Mouse (Mus musculus) neutrophil, adult 5-6 weeks (primary cell): ENCODE data around the gene Irs3. TPM values are rescaled to one million over a fixed set of nuclear protein-coding genes. Genes with fewer than 3 reads are reported as not detected.

Experiments used
- ATAC-seq: fragments of 151-379, 151-347 bp; 2 replicates; pipeline ENCODE4 v1.8.0; 2017; ENCODE audit warnings: mild to moderate bottlenecking, moderate TSS enrichment; ENCODE audit not compliant: insufficient number of reproducible peaks, poor library complexity, low FRiP score, severe bottlenecking; ENCODE audit errors: extremely low read depth
- total RNA-seq: library from RNA; stranded (forward); fragments of 200-1000 nt; gene quantifications from 2 replicates; pipeline ENCODE4 v1.2.3, GENCODE M21; 2017

The Irs3 gene
- 0.47 and 0.61 TPM in 2 replicates for total RNA-seq

- no peak for ATAC-seq
Measured at GRCm38 (mm10) chr5:137645652-137646091, at the start of gene Irs3. TSS of gene Irs3 (minus strand) at chr5:137645714.

- no peak for ATAC-seq
Measured at GRCm38 (mm10) chr5:137694796-137695195, 49.3 kb upstream of the Irs3 start.

GRCm38 (mm10) chr5:137691881-137692280 is 46.4 kb upstream of the Irs3 start:
- ATAC-seq, result no peak

- ATAC-seq, result no peak
Measured at GRCm38 (mm10) chr5:137690531-137690930, 45.0 kb upstream of the Irs3 start.

GRCm38 (mm10) chr5:137689974-137690373 is 44.5 kb upstream of the Irs3 start:
- ATAC-seq, result no peak

- no peak for ATAC-seq
Measured at GRCm38 (mm10) chr5:137686127-137686790, 40.7 kb upstream of the Irs3 start.

- no peak for ATAC-seq
Measured at GRCm38 (mm10) chr5:137685653-137686052, 40.1 kb upstream of the Irs3 start.

GRCm38 (mm10) chr5:137684294-137685123 is 39.0 kb upstream of the Irs3 start, which contains the start of gene Agfg2:
TSS of gene Agfg2 (minus strand) at chr5:137684726.
- ATAC-seq, result peak; percentile 94

- no peak for ATAC-seq
Measured at GRCm38 (mm10) chr5:137683388-137684293, 38.1 kb upstream of the Irs3 start.

GRCm38 (mm10) chr5:137682526-137682925 is 37.0 kb upstream of the Irs3 start:
- no peak for ATAC-seq

GRCm38 (mm10) chr5:137679726-137680125 is 34.2 kb upstream of the Irs3 start:
- ATAC-seq, result no peak

- ATAC-seq, result no peak
Measured at GRCm38 (mm10) chr5:137678736-137679135, 33.2 kb upstream of the Irs3 start.

- no peak for ATAC-seq
Measured at GRCm38 (mm10) chr5:137677859-137678258, 32.3 kb upstream of the Irs3 start.

GRCm38 (mm10) chr5:137674786-137675185 is 29.3 kb upstream of the Irs3 start:
- no peak for ATAC-seq

- no peak for ATAC-seq
Measured at GRCm38 (mm10) chr5:137673015-137673414, 27.5 kb upstream of the Irs3 start.

- no peak for ATAC-seq
Measured at GRCm38 (mm10) chr5:137672361-137672760, 26.8 kb upstream of the Irs3 start.

GRCm38 (mm10) chr5:137671443-137672240 is 26.1 kb upstream of the Irs3 start:
- no peak for ATAC-seq

GRCm38 (mm10) chr5:137670240-137670639 is 24.7 kb upstream of the Irs3 start:
- no peak for ATAC-seq
